ENCODE assay signal across 24 mouse cellular contexts in the genomic region with DNA sequence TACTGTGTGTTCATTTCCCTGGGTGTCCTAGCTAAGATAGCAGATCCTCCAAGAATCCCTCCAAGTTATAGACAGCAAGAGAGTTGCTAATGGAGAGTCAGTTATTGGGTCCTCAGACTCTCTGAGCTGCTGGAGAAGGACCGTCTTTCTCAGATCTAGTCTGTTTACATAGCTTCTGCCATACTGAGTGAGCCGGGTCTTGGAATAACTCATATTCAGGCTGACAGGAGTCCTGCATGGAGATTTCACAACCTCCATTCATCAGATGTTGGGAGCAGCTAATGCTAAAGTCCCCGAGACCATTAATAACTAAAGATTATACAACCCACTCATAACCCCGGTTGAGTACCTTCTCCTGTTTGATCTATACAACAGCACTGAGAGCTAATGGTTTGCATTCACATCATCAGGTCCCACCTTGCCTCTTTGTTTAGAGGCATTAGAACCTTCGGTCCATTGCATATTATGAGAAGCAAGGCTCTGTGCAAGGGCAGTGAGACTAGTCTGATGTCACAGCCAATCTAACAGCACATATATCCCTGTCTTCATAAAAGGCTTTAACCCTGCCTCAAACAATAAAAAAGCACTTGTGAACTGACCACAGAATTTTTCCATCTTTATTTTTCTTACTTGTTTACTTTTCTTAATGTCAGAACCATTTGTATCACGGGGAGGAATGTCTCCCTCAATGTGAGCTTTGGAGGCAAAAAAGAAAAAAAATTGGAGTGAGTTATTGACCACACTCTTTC.
DNase-seq lines count a peak whose midpoint lies in the region; ATAC-seq and TF ChIP-seq lines count a peak whose summit lies in the region.
"Had no signal": no experiment of that assay in that cellular context is flagged by ENCODE, and none has a peak within 500 bp of the region (broad histone marks: within the 10 kb centered on the region; RNA-seq: fewer than 3 reads in every experiment).

No protein-coding gene starts in this region.

- 29% methylated on average over 6 of the region's 6 CpGs for WGBS in lung, embryonic 14.5 days
- 65% methylated on average over 6 of the region's 6 CpGs for WGBS in lung, adult 2 months
- WGBS in lung, embryonic 16.5 days, result 32% methylated on average over 6 of the region's 6 CpGs

- peak; percentile 81 for ATAC-seq in lung, embryonic 14.5 days (ENCODE audit: insufficient read depth)
- ATAC-seq in lung, embryonic 16.5 days (ENCODE audit: low read depth), result peak; percentile 90
- ATAC-seq: forebrain, embryonic 13.5 days; forebrain, embryonic 15.5 days; forebrain, postnatal 0 days had no signal

- H3K9ac ChIP-seq in lung, embryonic 14.5 days, result no peak overlapping the region
- H3K9ac ChIP-seq in lung, embryonic 16.5 days (ENCODE audit: low read length), result no peak overlapping the region
- H3K9ac ChIP-seq: embryonic facial prominence, embryonic 13.5 days; embryonic facial prominence, embryonic 15.5 days; forebrain, embryonic 13.5 days; forebrain, embryonic 15.5 days; forebrain, postnatal 0 days had no signal

- H3K27me3 ChIP-seq in lung, embryonic 14.5 days (ENCODE audit: insufficient read depth, low read length), result no peaks in the 10 kb centered on the region
- H3K27me3 ChIP-seq in lung, embryonic 16.5 days (ENCODE audit: control insufficient read depth, insufficient read depth, low read depth, low read length), result no peaks in the 10 kb centered on the region
- H3K27me3 ChIP-seq: embryonic facial prominence, embryonic 13.5 days; embryonic facial prominence, embryonic 15.5 days; forebrain, embryonic 13.5 days; forebrain, embryonic 15.5 days had no signal

- peak; percentile 76 for DNase-seq in lung, embryonic 14.5 days
- no peak for DNase-seq in lung, adult 2 months
- no peak for DNase-seq in lung, postnatal 10 days
- DNase-seq in NIH3T3 (ENCODE audit: low read depth) (peak; percentile 74), adipocyte (ENCODE audit: low spot score) (peak; percentile 24)
- no peak for DNase-seq in testis, postnatal 14 days (ENCODE audit: low spot score)
- no peak for DNase-seq in adrenal gland, adult 18-20 months (ENCODE audit: low spot score in 2 of 2)
- DNase-seq: adrenal gland, adult 2 months; adrenal gland, postnatal 10 days; adrenal gland, postnatal 25 days; cerebellum, adult 11 months; cerebellum, adult 18-20 months; cerebellum, adult 8-10 months; cerebellum, adult 9-11 months; cerebellum, postnatal 14 days; cerebellum, postnatal 36 days; embryo, embryonic 11 days; forebrain, postnatal 0 days had no signal

- TF ChIP-seq CTCF in lung, embryonic 14.5 days (IDR thresholded peaks at IDR 0.05; ENCODE audit: low read depth), result no peak
- TF ChIP-seq CTCF in lung, adult 2 months (IDR thresholded peaks at IDR 0.05; ENCODE audit: insufficient read depth, low read length), result no peak

- H3K9me3 ChIP-seq in lung, embryonic 14.5 days (ENCODE audit: low read depth, low read length), result no peaks in the 10 kb centered on the region
- no peaks in the 10 kb centered on the region for H3K9me3 ChIP-seq in lung, embryonic 16.5 days (ENCODE audit: control insufficient read depth, low read length)
- H3K9me3 ChIP-seq: embryonic facial prominence, embryonic 13.5 days; embryonic facial prominence, embryonic 15.5 days; forebrain, embryonic 13.5 days; forebrain, embryonic 15.5 days had no signal

- no peaks in the 10 kb centered on the region for H3K36me3 ChIP-seq in lung, embryonic 14.5 days (ENCODE audit: insufficient read depth)
- no peaks in the 10 kb centered on the region for H3K36me3 ChIP-seq in lung, embryonic 16.5 days (ENCODE audit: control insufficient read depth, insufficient read depth, low read length)
- H3K36me3 ChIP-seq: embryonic facial prominence, embryonic 13.5 days; embryonic facial prominence, embryonic 15.5 days; forebrain, embryonic 15.5 days had no signal

- no peak overlapping the region for H3K4me3 ChIP-seq in lung, embryonic 14.5 days (ENCODE audit: low read depth, low read length)
- H3K4me3 ChIP-seq in lung, adult 2 months (replicated peaks; ENCODE audit: extremely low read depth, low read depth, low read length), result no peak overlapping the region
- no peak overlapping the region for H3K4me3 ChIP-seq in lung, embryonic 16.5 days (ENCODE audit: low read length)
- H3K4me3 ChIP-seq: embryonic facial prominence, embryonic 13.5 days; embryonic facial prominence, embryonic 15.5 days; erythroblast, embryonic 14.5 days; forebrain, embryonic 13.5 days; forebrain, embryonic 15.5 days had no signal

- TF ChIP-seq POLR2A in lung, adult 2 months (IDR thresholded peaks at IDR 0.05; ENCODE audit: borderline replicate concordance, extremely low read depth, low read depth, low read length), result no peak

- peaks cover 7% of the 10 kb centered on the region; the same call in 1 of the 2 replicates for H3K4me1 ChIP-seq in lung, embryonic 14.5 days (ENCODE audit: insufficient read depth)
- no peaks in the 10 kb centered on the region for H3K4me1 ChIP-seq in lung, adult 2 months (ENCODE audit: control insufficient read depth, insufficient read depth, low read length)
- peaks cover 8% of the 10 kb centered on the region; the same call in 1 of the 2 replicates for H3K4me1 ChIP-seq in lung, embryonic 16.5 days (replicated peaks; ENCODE audit: control insufficient read depth, insufficient read depth, low read length)
- H3K4me1 ChIP-seq: embryonic facial prominence, embryonic 13.5 days; embryonic facial prominence, embryonic 15.5 days had no signal

- no peak overlapping the region for H3K4me2 ChIP-seq in lung, embryonic 14.5 days
- no peak overlapping the region for H3K4me2 ChIP-seq in lung, embryonic 16.5 days (ENCODE audit: low read depth, low read length)
- H3K4me2 ChIP-seq: embryonic facial prominence, embryonic 13.5 days; embryonic facial prominence, embryonic 15.5 days; forebrain, embryonic 13.5 days; forebrain, embryonic 15.5 days had no signal

- H3K27ac ChIP-seq in lung, embryonic 14.5 days (ENCODE audit: low read depth), result no peak overlapping the region
- peak overlapping the region; percentile 36 for H3K27ac ChIP-seq in lung, embryonic 16.5 days (ENCODE audit: low read length)
- H3K27ac ChIP-seq: embryonic facial prominence, embryonic 13.5 days; embryonic facial prominence, embryonic 15.5 days; forebrain, embryonic 13.5 days; forebrain, embryonic 15.5 days had no signal

Comparison
In these comparisons a context has a peak if more than half of its experiments do, and no peak if none do; other contexts are left out.
1. DNase-seq: peak in lung, embryonic 14.5 days (single experiment), NIH3T3 (single experiment) and adipocyte (single experiment); none in lung, adult 2 months (single experiment), lung, postnatal 10 days (single experiment), testis, postnatal 14 days (single experiment) and adrenal gland, adult 18-20 months (0 of 2).